Mouse (Mus musculus): ENCODE measurements around the gene Nmi.
A peak's percentile ranks its signal among the peaks of the same experiment; 100 is the strongest.
"Not testable (repeated sequence)": the region's sequence is repeated elsewhere in the genome, so short reads cannot be mapped to it uniquely, and the experiment has no call there.

Nmi gene

DNA sequence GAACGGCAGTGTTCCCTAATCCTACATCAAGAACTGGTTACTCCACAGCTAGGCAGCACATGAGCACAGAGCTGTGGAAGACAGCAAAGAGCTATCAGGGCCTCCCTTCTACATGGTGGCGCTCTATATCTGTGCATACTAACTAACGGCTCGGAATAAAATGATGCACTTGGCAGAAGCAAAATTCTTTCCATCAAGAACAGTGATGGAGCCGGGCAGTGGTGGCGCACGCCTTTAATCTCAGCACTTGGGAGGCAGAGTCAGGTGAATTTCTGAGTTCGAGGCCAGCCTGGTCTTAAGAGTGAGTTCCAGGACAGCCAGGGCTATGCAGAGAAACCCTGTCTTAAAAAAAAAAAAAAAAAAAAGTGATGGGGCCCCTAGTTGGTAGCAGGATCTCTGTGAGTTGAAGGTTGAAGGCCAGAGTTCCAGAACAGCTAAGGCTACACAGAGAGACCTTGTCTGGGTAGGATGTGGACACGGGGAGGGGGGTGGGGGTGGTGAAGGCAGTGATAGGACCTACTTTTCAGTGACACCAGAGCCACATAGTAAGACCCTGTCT lies at the start of gene Nmi:
Gene Nmi (minus strand): TSS at position 85 of the 559 bp plus-strand sequence.
- DNase-seq (ENCODE audit: low read depth, low spot score), result peak; percentile 9

DNA sequence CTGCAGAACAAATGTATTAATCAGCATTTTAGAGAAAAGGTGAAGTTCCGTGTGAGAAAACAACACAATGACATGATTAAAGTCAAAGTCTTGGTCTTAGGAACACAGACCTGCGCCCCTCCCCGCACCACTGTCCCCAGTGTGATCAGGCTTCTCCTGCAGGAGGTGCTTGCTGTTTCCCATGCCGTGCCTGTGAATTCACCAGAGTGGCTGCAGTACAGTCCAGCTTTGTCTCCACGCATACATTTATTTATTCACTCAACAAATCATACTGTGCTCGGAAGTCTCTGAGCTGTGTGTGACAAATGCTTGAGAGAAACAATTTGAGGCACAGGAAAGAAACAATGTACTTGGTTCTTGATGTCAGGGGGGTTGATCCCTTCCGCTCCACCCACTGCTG lies 43.1 kb upstream of the Nmi start:
- no peak for DNase-seq (ENCODE audit: low read depth, low spot score)

DNA sequence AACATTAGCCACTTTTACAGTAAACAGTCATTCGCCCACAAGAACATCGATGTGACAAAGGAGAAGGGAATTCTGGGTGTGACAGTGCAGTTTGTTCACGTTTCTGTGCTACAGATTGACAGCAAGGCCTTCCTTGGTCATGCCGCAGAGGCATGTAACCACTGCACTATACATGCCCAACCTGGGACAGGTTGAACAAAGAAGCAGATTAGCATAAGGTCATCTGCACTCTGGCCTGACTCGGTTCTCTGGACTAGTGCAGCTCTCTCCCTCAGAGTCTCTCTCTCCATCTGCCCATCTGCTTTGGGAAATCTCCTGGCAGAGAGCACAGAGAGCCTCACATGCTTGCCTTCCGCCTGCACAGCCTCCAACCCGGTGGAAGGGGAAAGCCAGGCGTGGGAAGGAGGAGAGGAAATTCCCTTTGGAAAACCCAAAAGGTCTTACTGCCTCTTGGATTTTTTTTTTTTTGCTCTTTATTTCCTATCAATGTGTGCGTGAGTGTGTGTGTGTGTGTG lies 40.1 kb upstream of the Nmi start:
- DNase-seq (ENCODE audit: low read depth, low spot score), result peak; percentile 67

- DNase-seq (ENCODE audit: low read depth, low spot score), result not testable (repeated sequence)
Measured at GRCm38 (mm10) chr2:52011820-52012219, 38.5 kb upstream of the Nmi start.

- no peak for DNase-seq (ENCODE audit: low read depth, low spot score)
Measured at GRCm38 (mm10) chr2:52006380-52006779, 33.1 kb upstream of the Nmi start.

GRCm38 (mm10) chr2:52002299-52002698 lies 29.0 kb upstream of the Nmi start:
- DNase-seq (ENCODE audit: low read depth, low spot score), result not testable (repeated sequence)

GRCm38 (mm10) chr2:52001521-52001920 lies 28.2 kb upstream of the Nmi start:
- DNase-seq (ENCODE audit: low read depth, low spot score), result peak; percentile 81

DNA sequence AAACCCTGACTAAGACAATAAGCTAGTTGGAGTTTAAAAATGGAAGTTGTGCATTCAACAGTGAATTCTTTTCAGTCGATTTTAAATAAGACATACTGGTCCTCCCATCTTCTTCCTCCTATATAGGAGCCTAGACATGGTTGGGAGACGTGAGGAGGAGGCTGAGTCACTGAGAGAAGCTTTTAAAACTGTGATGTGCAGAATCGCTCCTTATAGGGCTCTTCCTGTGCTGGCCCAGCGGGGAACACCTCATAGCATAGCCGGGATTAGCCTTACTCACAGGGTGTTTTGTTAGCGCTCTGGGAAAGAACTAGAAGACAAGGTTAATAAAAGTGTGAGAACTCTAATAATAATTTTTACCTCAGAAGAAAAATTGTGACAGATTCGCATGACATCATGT lies 26.7 kb upstream of the Nmi start:
- DNase-seq (ENCODE audit: low read depth, low spot score), result no peak

GRCm38 (mm10) chr2:51991447-51991846 lies 18.2 kb upstream of the Nmi start:
- DNase-seq (ENCODE audit: low read depth, low spot score), result no peak

GRCm38 (mm10) chr2:51989559-51989958 lies 16.3 kb upstream of the Nmi start:
- no peak for DNase-seq (ENCODE audit: low read depth, low spot score)

GRCm38 (mm10) chr2:51986695-51987094 lies 13.4 kb upstream of the Nmi start:
- DNase-seq (ENCODE audit: low read depth, low spot score), result no peak

- DNase-seq (ENCODE audit: low read depth, low spot score), result no peak
Measured at GRCm38 (mm10) chr2:51986157-51986556, 12.9 kb upstream of the Nmi start.

DNA sequence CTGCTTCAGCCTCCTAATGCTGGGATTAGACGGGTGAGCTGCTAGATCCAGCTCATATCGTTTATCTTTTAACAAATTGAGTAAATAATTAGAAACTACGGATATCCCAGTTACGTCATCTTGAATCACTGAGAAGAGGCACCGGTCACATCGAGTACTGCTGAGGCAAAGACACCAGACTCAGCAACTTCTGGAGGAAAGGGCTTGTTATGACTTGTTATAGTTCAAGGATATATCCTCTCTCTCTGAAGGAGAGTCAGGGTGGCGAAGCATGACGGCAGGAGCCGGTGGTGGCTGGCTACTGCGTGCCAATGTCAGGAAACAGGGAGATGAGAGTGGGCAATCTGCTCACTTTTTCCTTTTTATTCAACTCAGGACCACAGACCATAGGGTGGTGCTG lies 11.9 kb upstream of the Nmi start:
- DNase-seq (ENCODE audit: low read depth, low spot score), result no peak

DNA sequence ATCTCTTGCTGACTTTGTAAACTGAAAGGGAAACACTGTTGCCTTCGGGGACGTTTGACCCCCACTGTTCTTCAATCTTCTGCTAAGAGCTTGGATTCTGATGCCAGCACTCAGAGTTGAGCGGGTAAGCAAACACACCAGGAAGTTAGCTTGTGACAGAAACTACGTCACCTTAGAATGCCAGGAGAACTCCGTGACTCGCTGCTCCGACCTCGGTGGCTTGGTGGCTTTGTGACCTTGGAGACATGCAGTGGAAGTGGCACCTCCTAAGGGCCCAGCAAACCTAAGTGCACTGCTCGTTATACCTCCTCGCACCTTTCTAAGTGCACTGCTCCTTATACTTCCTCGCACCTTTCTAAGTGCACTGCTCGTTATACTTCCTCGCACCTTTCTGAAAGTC lies 9.0 kb upstream of the Nmi start:
- DNase-seq (ENCODE audit: low read depth, low spot score), result no peak

DNA sequence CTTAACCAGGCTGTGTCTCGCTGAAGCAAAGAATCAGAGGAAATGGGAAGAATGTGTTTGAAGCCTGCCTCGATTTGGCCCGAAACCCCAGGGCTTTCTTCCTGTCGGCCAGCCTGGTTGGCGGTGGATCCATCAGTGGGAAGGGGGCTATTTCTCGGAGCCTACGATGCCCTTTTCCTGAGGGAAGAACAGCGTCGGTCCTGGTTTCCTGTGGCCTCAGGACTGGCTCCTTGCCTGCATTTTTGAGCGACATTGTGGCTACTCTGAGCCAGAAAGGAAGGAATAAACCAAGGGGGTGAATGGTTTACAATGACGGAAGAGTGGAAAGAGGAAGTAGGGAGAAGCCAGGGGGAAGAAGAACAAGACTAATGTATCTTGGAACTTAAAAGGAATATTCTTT lies 8.3 kb upstream of the Nmi start:
- no peak for DNase-seq (ENCODE audit: low read depth, low spot score)

DNA sequence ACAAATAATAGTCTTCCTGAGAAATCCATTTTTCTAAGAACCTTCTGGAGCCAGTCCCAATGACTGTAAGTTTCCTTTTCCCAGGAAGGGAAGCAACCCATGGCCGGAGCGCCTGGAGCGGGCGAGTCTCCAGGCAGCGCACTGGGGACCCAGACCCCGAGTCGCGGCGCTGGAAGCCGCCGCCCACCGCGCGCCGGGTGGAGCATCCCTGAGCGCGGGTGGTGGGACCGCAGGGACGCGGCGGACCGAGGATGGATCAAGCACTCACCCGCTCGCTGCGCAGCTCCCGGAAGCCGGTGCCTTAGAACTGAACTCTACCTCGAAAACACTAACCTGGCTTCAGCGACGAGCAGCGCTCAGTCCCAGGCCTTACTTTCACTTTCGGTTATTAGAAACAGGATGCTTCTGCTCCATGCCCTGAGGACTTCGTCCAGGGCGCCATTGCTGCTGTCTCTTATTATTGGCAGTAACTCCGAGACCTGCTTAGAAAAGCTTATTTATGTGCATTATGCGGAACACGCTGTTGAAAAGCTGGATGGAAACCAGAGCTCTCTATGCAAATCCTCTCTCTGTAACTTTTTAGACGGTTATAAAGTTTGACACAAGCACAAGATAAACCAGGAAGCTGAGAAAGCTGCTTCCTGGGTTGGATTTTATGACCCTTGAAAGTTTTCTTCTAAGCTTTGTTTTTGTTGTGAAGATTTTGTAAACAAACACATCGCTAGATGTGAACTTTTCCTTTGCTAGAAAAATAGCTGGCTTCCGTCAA lies 469 bp downstream of the Nmi start:
- peak; percentile 48 for DNase-seq (ENCODE audit: low read depth, low spot score)

GRCm38 (mm10) chr2:51972142-51972541 lies 1.2 kb downstream of the Nmi start:
- no peak for DNase-seq (ENCODE audit: low read depth, low spot score)

DNA sequence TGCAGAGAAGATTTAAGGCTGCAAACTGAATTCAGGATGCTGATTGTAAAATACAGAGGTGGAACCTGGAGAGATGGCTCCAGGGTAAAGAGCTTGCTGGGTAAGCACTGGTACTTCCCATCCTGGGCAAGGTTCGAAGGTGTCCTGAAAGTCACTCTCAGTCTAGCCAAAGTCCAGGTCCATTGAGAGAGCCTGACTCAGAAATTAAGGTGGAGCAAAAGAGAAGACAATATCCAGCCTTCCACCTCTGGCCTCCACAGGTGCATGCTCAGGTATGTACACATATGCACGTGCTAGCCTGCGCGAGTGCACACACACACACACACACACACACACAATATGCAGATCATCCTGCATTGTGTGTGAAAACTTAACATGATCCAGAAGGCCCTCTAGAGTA lies 2.4 kb downstream of the Nmi start:
- DNase-seq (ENCODE audit: low read depth, low spot score), result no peak

- no peak for DNase-seq (ENCODE audit: low read depth, low spot score)
Measured at GRCm38 (mm10) chr2:51967288-51967687, 6.0 kb downstream of the Nmi start.

DNA sequence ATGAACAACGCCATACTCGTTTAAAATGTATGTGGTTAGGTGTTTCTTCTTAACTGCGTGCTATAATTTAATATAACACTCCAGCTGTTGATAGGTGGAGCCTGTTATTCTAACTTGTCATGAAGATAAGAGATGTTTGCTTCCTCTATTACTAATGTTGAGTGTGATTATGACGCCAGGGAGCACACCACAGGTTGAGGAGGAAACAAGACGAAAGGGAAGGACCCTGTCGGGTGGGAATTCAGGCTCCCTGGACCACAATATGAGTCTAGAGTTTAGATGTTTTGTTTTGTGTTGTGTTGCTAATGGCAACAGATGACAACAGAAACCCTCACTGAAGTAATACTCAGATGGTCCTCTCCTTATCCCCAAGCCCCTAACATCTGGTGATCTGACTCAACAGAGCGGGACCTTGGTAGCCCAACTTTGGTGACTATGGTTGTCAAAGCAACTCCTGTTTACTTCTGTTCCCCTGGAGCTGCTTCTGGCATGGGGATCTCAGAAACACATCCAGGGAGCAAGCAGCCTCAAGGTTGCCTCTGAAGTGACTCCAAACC lies 19.6 kb downstream of the Nmi start:
- DNase-seq (ENCODE audit: low read depth, low spot score), result no peak

DNA sequence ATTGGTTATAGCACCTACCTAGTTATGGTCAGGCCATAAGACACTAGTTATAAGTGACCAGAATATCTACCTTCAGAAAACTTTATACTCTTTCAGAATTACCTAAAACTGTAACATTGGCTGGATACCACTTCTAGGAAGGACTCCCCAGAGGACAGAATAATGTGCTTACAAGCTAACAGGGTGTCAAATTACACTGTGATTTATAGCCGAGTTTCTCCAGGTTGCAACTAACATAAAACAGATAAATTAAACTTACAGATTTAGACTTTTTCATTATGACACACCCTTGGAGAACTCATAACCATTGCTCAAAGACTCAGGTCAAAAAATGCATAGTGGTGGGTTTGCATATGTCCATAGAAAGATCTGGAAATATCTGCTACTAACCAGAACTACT lies 22.4 kb downstream of the Nmi start:
- no peak for DNase-seq (ENCODE audit: low read depth, low spot score)

DNA sequence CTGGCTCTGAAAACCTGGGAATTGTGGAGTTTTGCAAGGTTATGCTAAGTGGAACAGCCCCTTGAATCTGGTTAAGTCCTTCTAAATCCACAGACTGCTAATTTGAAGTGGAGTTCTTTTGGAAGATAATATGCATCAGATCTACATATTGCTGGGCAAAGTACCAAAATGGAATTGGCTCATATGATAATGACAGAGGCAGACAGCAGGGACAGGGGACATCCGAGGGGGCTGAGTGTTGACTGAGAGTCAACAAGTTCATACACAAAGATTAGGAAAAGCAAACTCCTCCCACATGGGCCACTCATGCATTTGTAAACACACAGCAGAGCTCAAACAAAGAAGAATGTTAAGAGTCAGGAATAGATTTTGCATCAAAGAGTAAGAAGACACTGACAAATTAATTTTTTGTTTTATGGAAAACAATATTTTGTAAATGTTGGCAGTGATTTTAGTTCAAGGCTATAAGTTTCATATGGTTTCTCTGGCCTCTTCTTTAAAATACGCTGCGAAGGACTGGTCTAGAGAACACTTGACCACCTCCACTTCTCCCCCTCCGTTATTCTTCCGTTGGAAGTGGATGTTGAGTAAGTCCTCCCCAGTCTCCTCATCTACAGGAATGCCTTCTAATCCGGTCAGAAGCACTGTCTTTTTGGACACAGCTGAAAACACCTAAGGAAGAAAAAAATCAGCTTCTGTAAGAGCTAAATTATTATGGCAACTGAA lies 25.0 kb downstream of the Nmi start:
- DNase-seq (ENCODE audit: low read depth, low spot score), result no peak
